Mouse (Mus musculus) limb, embryonic 13.5 days (tissue): Measurements from ENCODE around the gene Dlg4. TPM values are rescaled to one million over a fixed set of nuclear protein-coding genes. Genes with fewer than 3 reads are reported as not detected.

Experiments used
- ATAC-seq: fragments of 200-750 bp; cut with Nextera tagmentation; 2 replicates; pipeline ENCODE4 v1.8.0; 2017; ENCODE audit warnings: low read depth, moderate number of reproducible peaks, moderate TSS enrichment; ENCODE audit not compliant: low FRiP score
- H3K27ac ChIP-seq: fragments of 300-500 bp; sonication (generic); 2 replicates; pipeline ENCODE4 v1.5.1; 2015; ENCODE audit warnings: inconsistent platforms, mild to moderate bottlenecking, moderate library complexity
- H3K27me3 ChIP-seq: fragments of 300-500 bp; sonication (generic); 2 replicates; pipeline ENCODE4 v1.6.1; 2015; ENCODE audit warnings: mild to moderate bottlenecking, inconsistent platforms
- H3K36me3 ChIP-seq: fragments of 300-500 bp; sonication (generic); 2 replicates; pipeline ENCODE4 v1.6.1; 2015; ENCODE audit warnings: inconsistent platforms, mild to moderate bottlenecking, moderate library complexity
- H3K4me1 ChIP-seq: fragments of 300-500 bp; sonication (generic); 2 replicates; pipeline ENCODE4 v1.6.1; 2015; ENCODE audit warnings: inconsistent platforms
- H3K4me2 ChIP-seq: fragments of 300-500 bp; sonication (generic); replicated peaks from 2 replicates; pipeline ENCODE4 v1.6.1; 2015; ENCODE audit warnings: inconsistent platforms, mild to moderate bottlenecking, moderate library complexity
- H3K4me3 ChIP-seq: fragments of 300-500 bp; sonication (generic); 2 replicates; pipeline ENCODE4 v1.5.1; 2015; ENCODE audit warnings: moderate library complexity, mild to moderate bottlenecking, inconsistent platforms
- H3K9ac ChIP-seq: fragments of 300-500 bp; sonication (generic); 2 replicates; pipeline ENCODE4 v1.6.1; 2015; ENCODE audit warnings: mild to moderate bottlenecking, inconsistent platforms
- H3K9me3 ChIP-seq: fragments of 300-500 bp; sonication (generic); 2 replicates; pipeline ENCODE4 v1.6.1; 2016; ENCODE audit warnings: inconsistent platforms
- WGBS: fragments of 180-500 bp; shearing (Covaris S2); methylation state at CpG from one replicate; pipeline ENCODE4 v1.1.7; 2015; 5-methylcytosine and 5-hydroxymethylcytosine counted together
- polyA plus RNA-seq: library from polyadenylated mRNA; unstranded; fragments of >200 nt; fragmentation: Nextera tagmentation; extraction: Ambion mirVana; gene quantifications from 2 replicates; pipeline ENCODE4 v1.2.1, GENCODE M21; 2015

Dlg4 gene
- polyA plus RNA-seq, 1 experiment from 2014 or later: 14.2 TPM

- 5% methylated on average over 25 of the region's 29 CpGs for WGBS
Measured at GRCm38 (mm10) chr11:70023481-70024150, 6.9 kb downstream of the Dlg4 start.

GRCm38 (mm10) chr11:70024151-70024514 lies 7.4 kb downstream of the Dlg4 start:
- no peak for ATAC-seq
- no peaks in the 10 kb centered on the region for H3K9me3 ChIP-seq
- 0 out of 2 replicates have a peak overlapping the region, but pooled peaks have one; percentile 22 for H3K27ac ChIP-seq
- WGBS: 14% methylated on average over 6 of the region's 6 CpGs
- H3K36me3 ChIP-seq: no peaks in the 10 kb centered on the region
- H3K4me3 ChIP-seq: peak overlapping the region; percentile 38
- peak overlapping the region; percentile 71 for H3K4me2 ChIP-seq
- no peaks in the 10 kb centered on the region for H3K27me3 ChIP-seq
- peaks cover 89% of the 10 kb centered on the region for H3K4me1 ChIP-seq
- H3K9ac ChIP-seq: peak overlapping the region; percentile 58

More at GRCm38 (mm10) chr11:70023481-70024150, 6.9 kb downstream of the Dlg4 start:
- H3K4me3 ChIP-seq: peak overlapping the region; percentile 38
- H3K4me1 ChIP-seq: peaks cover 88% of the 10 kb centered on the region
- peak overlapping the region; percentile 58 for H3K9ac ChIP-seq
- no peaks in the 10 kb centered on the region for H3K27me3 ChIP-seq
- H3K9me3 ChIP-seq: no peaks in the 10 kb centered on the region
- H3K36me3 ChIP-seq: no peaks in the 10 kb centered on the region
- peak overlapping the region; percentile 71 for H3K4me2 ChIP-seq
- ATAC-seq: no peak
- no peak overlapping the region for H3K27ac ChIP-seq

GRCm38 (mm10) chr11:70026689-70027088 lies 9.9 kb downstream of the Dlg4 start:
- H3K36me3 ChIP-seq: peaks cover 15% of the 10 kb centered on the region
- H3K4me1 ChIP-seq: peaks cover 81% of the 10 kb centered on the region
- peak overlapping the region; percentile 23 for H3K4me3 ChIP-seq
- peak; percentile 51; the same call in 1 of the 2 replicates for ATAC-seq
- H3K27ac ChIP-seq: peak overlapping the region; percentile 81; the same call in 1 of the 2 replicates
- no peaks in the 10 kb centered on the region for H3K9me3 ChIP-seq
- peak overlapping the region; percentile 61 for H3K4me2 ChIP-seq
- WGBS: 2% methylated on average over 19 of the region's 19 CpGs
- H3K27me3 ChIP-seq: no peaks in the 10 kb centered on the region
- H3K9ac ChIP-seq: peak overlapping the region; percentile 43; the same call in 1 of the 2 replicates

- ATAC-seq: no peak
- Histone ChIP-seq H3K36me3 (peaks cover 22% of the 10 kb centered on the region), H3K27me3 (no peaks in the 10 kb centered on the region), H3K27ac (peak overlapping the region; percentile 81; the same call in 1 of the 2 replicates), H3K4me3 (peak overlapping the region; percentile 23; the same call in 1 of the 2 replicates), H3K4me1 (peaks cover 74% of the 10 kb centered on the region), H3K9me3 (no peaks in the 10 kb centered on the region), H3K9ac (peak overlapping the region; percentile 50; the same call in 1 of the 2 replicates), H3K4me2 (peak overlapping the region; percentile 61)
- 36% methylated on average over 9 of the region's 9 CpGs for WGBS
Measured at GRCm38 (mm10) chr11:70027397-70027796, 10.7 kb downstream of the Dlg4 start.

- Histone ChIP-seq H3K4me3 (peak overlapping the region; percentile 31), H3K9ac (peak overlapping the region; percentile 45), H3K4me2 (peak overlapping the region; percentile 61), H3K27me3 (no peaks in the 10 kb centered on the region), H3K4me1 (peaks cover 65% of the 10 kb centered on the region), H3K36me3 (peaks cover 34% of the 10 kb centered on the region), H3K27ac (peak overlapping the region; percentile 81), H3K9me3 (no peaks in the 10 kb centered on the region)
- WGBS: 29% methylated on average over 12 of the region's 12 CpGs
- ATAC-seq: no peak
Measured at GRCm38 (mm10) chr11:70028401-70029129, 11.8 kb downstream of the Dlg4 start.

GRCm38 (mm10) chr11:70029130-70029801 lies 12.5 kb downstream of the Dlg4 start:
- Histone ChIP-seq H3K27me3 (no peaks in the 10 kb centered on the region), H3K4me3 (peak overlapping the region; percentile 31), H3K9ac (peak overlapping the region; percentile 45; the same call in 1 of the 2 replicates), H3K27ac (peak overlapping the region; percentile 81), H3K4me1 (peaks cover 60% of the 10 kb centered on the region), H3K36me3 (peaks cover 41% of the 10 kb centered on the region), H3K9me3 (no peaks in the 10 kb centered on the region), H3K4me2 (peak overlapping the region; percentile 61)
- WGBS: 1% methylated on average over 20 of the region's 20 CpGs
- peak; percentile 84 for ATAC-seq

GRCm38 (mm10) chr11:70029829-70030550 lies 13.2 kb downstream of the Dlg4 start:
- H3K4me2 ChIP-seq: peak overlapping the region; percentile 61
- peak overlapping the region; percentile 15 for H3K27ac ChIP-seq
- no peaks in the 10 kb centered on the region for H3K9me3 ChIP-seq
- H3K4me3 ChIP-seq: peak overlapping the region; percentile 31
- ATAC-seq: no peak
- H3K27me3 ChIP-seq: no peaks in the 10 kb centered on the region
- H3K4me1 ChIP-seq: peaks cover 55% of the 10 kb centered on the region
- 46% methylated on average over 11 of the region's 11 CpGs for WGBS
- H3K36me3 ChIP-seq: peaks cover 47% of the 10 kb centered on the region
- peak overlapping the region; percentile 45 for H3K9ac ChIP-seq

GRCm38 (mm10) chr11:70030651-70031320 lies 14.0 kb downstream of the Dlg4 start:
- no peak for ATAC-seq
- Histone ChIP-seq H3K9me3 (no peaks in the 10 kb centered on the region), H3K4me2 (no peak overlapping the region), H3K4me1 (peaks cover 47% of the 10 kb centered on the region), H3K27me3 (no peaks in the 10 kb centered on the region), H3K9ac (no peak overlapping the region), H3K4me3 (no peak overlapping the region), H3K36me3 (peaks cover 50% of the 10 kb centered on the region), H3K27ac (no peak overlapping the region)
- 93% methylated on average over 28 of the region's 28 CpGs for WGBS

GRCm38 (mm10) chr11:70031321-70031670 lies 14.6 kb downstream of the Dlg4 start:
- ATAC-seq: no peak
- no peak overlapping the region for H3K9ac ChIP-seq
- 97% methylated on average over 11 of the region's 11 CpGs for WGBS

GRCm38 (mm10) chr11:70038174-70038573 lies 21.4 kb downstream of the Dlg4 start:
- no peaks in the 10 kb centered on the region for H3K9me3 ChIP-seq
- WGBS: 77% methylated on average over 7 of the region's 7 CpGs
- H3K4me3 ChIP-seq: no peak overlapping the region
- H3K36me3 ChIP-seq: peaks cover 84% of the 10 kb centered on the region
- ATAC-seq: no peak
- H3K9ac ChIP-seq: no peak overlapping the region
- H3K27me3 ChIP-seq: no peaks in the 10 kb centered on the region
- H3K4me1 ChIP-seq: no peaks in the 10 kb centered on the region
- no peak overlapping the region for H3K27ac ChIP-seq
- H3K4me2 ChIP-seq: no peak overlapping the region

More at GRCm38 (mm10) chr11:70031321-70031670, 14.6 kb downstream of the Dlg4 start:
- Histone ChIP-seq H3K36me3 (peaks cover 54% of the 10 kb centered on the region), H3K27ac (no peak overlapping the region), H3K4me3 (no peak overlapping the region), H3K4me1 (peaks cover 42% of the 10 kb centered on the region), H3K4me2 (no peak overlapping the region), H3K27me3 (no peaks in the 10 kb centered on the region), H3K9me3 (no peaks in the 10 kb centered on the region)

- Histone ChIP-seq H3K36me3 (peaks cover 84% of the 10 kb centered on the region), H3K4me2 (no peak overlapping the region), H3K4me3 (no peak overlapping the region), H3K4me1 (no peaks in the 10 kb centered on the region), H3K27me3 (no peaks in the 10 kb centered on the region), H3K9me3 (no peaks in the 10 kb centered on the region), H3K27ac (no peak overlapping the region), H3K9ac (no peak overlapping the region)
- no peak for ATAC-seq
- 93% methylated on average over 10 of the region's 10 CpGs for WGBS
Measured at GRCm38 (mm10) chr11:70039631-70040030, 22.9 kb downstream of the Dlg4 start.
